Mouse (Mus musculus) mouse embryonic stem cell (cell line): ENCODE measurements around the gene Bbx.

Experiments used
- in situ Hi-C, 2 experiments: fragments of 300-500 bp; cut with MboI; formaldehyde crosslinking; loops; 1 replicate in 1 of 2; 3 replicates in 1 of 2; pipeline ENCODE4 v1.14.3; 2019 to 2020; ENCODE audit warnings: low sequenced_read_pairs in 2 of 2, low pct_unique_long_range_greater_than_20kb in 1 of 2, mixed read lengths in 1 of 2; ENCODE audit not compliant: unreplicated experiment in 1 of 2

The Bbx gene

GRCm38 (mm10) chr16:50200214-50200613 lies 232.0 kb downstream of the Bbx start:
- in situ Hi-C loops, result no loop called here

- in situ Hi-C loops, result no loop called here
These were observed 236.1 kb downstream of the Bbx start for GRCm38 (mm10) chr16:50196118-50196517.

DNA sequence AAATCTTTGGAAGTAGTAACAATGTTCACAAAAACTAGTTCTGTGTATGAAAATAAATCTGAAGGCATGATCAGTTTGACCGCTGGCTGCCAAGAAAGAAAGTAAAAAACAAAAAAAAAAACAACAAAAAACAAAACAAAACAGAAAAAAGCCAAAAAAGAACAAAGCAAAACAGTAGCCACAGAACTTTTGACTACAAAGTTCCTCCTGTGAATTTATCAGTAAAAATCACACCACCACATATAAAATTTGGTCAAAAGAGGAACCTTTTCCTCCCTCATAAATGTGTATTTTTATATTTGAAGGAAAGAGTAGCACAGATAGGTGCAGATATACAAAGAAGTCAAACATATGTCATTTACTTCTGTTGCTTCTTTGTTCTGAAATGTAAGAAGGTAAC lies 239.6 kb downstream of the Bbx start:
- in situ Hi-C loops, result no loop called here

DNA sequence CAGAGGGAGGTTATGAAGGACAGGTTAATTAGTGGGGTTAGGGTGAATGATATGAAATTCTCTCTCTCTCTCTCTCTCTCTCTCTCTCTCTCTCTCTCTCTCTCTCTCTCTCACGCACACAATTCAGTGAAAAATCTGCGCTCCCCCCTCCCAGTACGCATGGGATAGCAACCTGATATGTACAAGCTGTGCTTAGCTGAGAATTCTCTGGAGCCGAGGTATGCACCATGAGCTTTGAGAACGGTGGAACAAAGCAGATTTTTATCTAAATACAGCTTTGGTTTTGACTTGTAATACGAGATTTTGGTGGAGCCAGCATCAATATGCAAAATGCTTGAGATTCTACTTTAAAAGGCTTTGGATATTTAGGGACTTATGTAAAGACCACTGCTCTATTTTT lies 243.1 kb downstream of the Bbx start:
- in situ Hi-C loops, result no loop called here

- in situ Hi-C loops, result no loop called here
These were observed 245.6 kb downstream of the Bbx start for GRCm38 (mm10) chr16:50186604-50187003.

GRCm38 (mm10) chr16:50185041-50185440 lies 247.1 kb downstream of the Bbx start:
- in situ Hi-C loops, result no loop called here

DNA sequence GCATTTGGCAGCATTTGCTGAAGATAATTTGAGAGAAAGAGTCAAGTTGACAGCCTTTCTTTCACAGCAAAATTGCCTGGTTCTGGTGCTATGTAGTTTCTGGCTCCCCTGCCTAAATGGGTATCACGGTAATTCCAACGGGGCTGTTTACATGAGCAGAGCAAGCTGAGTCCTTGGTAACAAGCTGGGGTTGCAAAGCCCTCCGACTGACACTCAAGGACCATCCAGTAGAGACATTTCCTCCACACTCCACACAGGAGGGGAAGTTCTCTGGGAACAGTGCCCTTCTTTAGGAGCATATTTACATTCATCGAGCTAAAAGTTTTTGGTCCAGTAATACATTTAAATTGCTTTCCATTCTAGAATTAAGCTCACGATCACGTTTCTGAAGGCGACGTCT lies 249.2 kb downstream of the Bbx start:
- in situ Hi-C loops, result no loop called here

- in situ Hi-C loops, result no loop called here
These were observed 249.6 kb downstream of the Bbx start for GRCm38 (mm10) chr16:50182561-50182960.

- in situ Hi-C loops, result no loop called here
These were observed 259.4 kb downstream of the Bbx start for GRCm38 (mm10) chr16:50172760-50173159.

- in situ Hi-C loops, result no loop called here
These were observed 261.4 kb downstream of the Bbx start for GRCm38 (mm10) chr16:50170812-50171211.

DNA sequence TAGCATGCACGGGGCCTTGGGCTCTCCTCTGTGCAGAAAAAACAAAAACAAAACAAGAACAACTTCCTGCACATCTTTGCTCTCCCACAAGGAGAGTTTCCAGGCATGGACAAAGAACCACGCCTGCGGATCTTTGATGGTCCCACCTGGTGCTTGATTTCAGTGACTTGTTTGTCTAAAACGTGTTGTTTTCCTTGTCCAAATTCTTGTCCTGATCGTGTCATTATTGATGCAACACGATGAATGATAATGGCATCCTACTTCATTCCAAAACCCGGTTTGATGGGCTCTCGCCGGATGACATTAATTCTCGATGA lies 264.2 kb downstream of the Bbx start:
- in situ Hi-C loops, result no loop called here

DNA sequence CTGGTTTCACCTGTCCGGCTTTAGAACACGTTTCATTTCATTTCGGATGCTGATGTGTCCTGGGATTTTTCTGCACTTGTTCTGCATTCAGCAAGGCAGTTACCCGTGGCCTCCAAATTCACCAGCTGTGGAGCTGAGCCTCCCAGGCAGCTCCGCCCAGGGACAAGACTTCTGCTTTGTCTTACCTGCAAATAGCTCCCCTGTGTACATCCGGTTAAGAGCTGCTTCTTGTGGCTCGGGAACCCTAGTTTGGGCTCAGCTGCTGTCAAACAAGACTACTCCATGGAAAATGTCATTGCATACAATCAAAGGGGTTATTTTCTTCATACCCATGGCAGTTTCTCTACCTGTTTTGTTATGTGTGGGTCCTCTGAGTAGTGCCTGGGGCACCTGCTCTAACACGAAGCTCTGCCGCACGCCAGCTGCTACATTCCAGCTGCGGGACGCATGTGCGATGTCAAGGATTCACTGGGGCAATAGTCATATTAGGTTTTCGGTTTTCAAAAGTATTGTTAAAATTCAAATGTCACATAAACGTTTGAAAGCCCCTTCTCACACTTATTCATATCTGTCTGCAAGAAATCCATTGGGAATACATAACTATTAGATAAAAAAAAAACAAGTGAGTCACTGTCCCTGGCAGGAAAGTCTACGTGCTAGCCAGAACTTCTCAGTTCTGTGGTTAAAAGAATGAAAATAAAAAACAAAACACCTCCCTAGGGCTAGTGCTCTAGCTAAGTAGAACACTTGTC lies 264.8 kb downstream of the Bbx start:
- in situ Hi-C loops, result no loop called here

DNA sequence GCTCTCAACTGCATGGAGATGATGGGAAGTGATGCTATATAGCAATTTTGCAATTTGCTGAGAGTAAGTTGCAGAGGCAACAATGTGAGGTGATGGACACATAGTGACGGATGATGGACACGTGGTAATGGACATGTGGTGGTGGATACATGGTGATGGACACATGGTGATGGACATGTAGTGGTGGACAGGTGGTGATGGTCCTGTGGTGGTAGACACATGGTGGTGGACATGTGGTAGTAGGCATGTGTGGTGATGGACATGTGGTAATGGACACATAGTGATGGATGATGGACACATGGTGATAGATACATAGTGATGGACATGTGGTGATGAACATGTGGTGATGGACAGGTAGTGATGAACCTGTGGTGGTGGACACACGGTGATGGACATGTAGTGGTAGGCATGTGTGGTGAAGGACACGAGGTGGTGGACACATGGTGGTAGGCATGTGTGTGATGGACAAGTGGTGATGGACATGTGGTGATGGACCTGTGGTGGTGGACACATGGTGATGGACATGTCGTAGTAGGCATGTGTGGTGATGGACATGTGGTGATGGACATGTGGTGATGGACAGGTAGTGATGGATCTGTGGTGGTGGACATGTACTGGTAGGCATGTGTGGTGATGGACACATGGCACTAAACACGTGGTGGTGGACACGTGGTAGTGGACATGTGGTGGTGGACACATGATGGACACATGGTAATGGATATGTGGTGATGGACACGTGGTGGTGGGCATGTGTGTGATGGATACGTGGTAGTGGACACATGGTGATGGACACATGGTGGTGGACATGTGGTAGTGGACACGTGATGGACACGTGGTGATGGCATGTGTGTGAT lies 271.5 kb downstream of the Bbx start:
- in situ Hi-C loops, result no loop called here

DNA sequence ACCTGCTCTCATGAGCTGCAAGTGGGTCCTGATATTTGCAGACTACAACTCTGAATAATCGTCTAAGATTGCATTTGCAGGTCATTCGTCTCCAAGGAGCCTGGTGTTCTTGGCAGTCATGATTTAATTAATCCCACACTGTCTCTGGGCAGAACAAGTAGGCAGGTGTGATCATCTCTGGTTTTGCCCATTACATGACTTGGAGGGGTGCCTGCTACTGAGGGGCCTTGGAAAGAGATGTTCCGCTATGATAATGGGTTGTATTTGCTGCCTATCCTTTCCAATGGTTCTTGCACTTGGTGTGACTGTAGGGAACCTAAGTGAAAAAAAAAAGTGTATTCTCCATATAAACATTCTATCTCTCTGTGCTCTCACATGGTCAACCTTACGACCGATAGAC lies 273.6 kb downstream of the Bbx start:
- in situ Hi-C loops, result no loop called here

DNA sequence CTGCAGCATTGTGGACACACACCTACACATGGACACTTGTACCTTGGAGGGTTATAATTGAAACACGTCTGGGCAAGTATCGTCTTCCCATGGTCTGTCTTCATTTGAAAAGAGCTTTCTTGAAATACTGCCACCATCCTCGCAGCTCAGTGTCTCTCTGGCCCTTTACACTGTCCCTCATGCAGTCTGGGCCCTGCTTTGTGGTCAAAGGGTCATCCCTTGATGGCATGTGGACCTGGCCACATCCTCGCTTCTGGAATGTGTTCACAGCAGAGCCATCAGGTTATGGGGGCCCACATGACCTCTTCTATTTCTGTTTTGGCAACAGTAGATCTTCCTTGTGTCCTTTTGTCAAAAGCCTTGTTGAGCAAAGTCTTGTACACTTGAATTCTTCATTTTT lies 282.6 kb downstream of the Bbx start:
- in situ Hi-C loops, result no loop called here

GRCm38 (mm10) chr16:50147900-50148299 lies 284.3 kb downstream of the Bbx start:
- in situ Hi-C loops, result no loop called here
